Mouse (Mus musculus) c-Kit-positive CD71-positive TER-119-positive erythroid progenitor cells, embryonic 14.5 days (primary cell): ENCODE data around the gene Plpp3.

Experiments used
- DNase-seq: peaks from one replicate; pipeline ENCODE4 v3.0.0-alpha.2; 2013; ENCODE audit warnings: low spot score

Gene Plpp3

GRCm38 (mm10) chr4:105220849-105221248 is 63.7 kb downstream of the Plpp3 start:
- DNase-seq: no peak

GRCm38 (mm10) chr4:105221256-105221840 is 64.2 kb downstream of the Plpp3 start:
- DNase-seq: no peak

GRCm38 (mm10) chr4:105223101-105223924 is 66.2 kb downstream of the Plpp3 start:
- no peak for DNase-seq

GRCm38 (mm10) chr4:105223925-105224300 is 66.8 kb downstream of the Plpp3 start:
- no peak for DNase-seq

- DNase-seq: peak; percentile 6
Observed at GRCm38 (mm10) chr4:105225512-105225911, 68.4 kb downstream of the Plpp3 start.

GRCm38 (mm10) chr4:105226351-105226750 is 69.2 kb downstream of the Plpp3 start:
- DNase-seq: no peak

- DNase-seq: no peak
Observed at GRCm38 (mm10) chr4:105230127-105230526, 73.0 kb downstream of the Plpp3 start.

- no peak for DNase-seq
Observed at GRCm38 (mm10) chr4:105240233-105240632, 83.1 kb downstream of the Plpp3 start.

GRCm38 (mm10) chr4:105244931-105245330 is 87.8 kb downstream of the Plpp3 start:
- DNase-seq: no peak

- DNase-seq: no peak
Observed at GRCm38 (mm10) chr4:105245479-105245944, 88.4 kb downstream of the Plpp3 start.

GRCm38 (mm10) chr4:105246331-105246730 is 89.2 kb downstream of the Plpp3 start:
- no peak for DNase-seq

GRCm38 (mm10) chr4:105248161-105248560 is 91.0 kb downstream of the Plpp3 start:
- DNase-seq: no peak

- no peak for DNase-seq
Observed at GRCm38 (mm10) chr4:105249283-105249682, 92.1 kb downstream of the Plpp3 start.

GRCm38 (mm10) chr4:105250946-105251345 is 93.8 kb downstream of the Plpp3 start:
- DNase-seq: no peak

- no peak for DNase-seq
Observed at GRCm38 (mm10) chr4:105252044-105252443, 94.9 kb downstream of the Plpp3 start.

GRCm38 (mm10) chr4:105252571-105253200 is 95.5 kb downstream of the Plpp3 start:
- no peak for DNase-seq

- no peak for DNase-seq
Observed at GRCm38 (mm10) chr4:105253453-105254341, 96.5 kb downstream of the Plpp3 start.

GRCm38 (mm10) chr4:105254365-105254764 is 97.2 kb downstream of the Plpp3 start:
- DNase-seq: no peak

- no peak for DNase-seq
Observed at GRCm38 (mm10) chr4:105255185-105255584, 98.0 kb downstream of the Plpp3 start.

- DNase-seq: no peak
Observed at GRCm38 (mm10) chr4:105257667-105258560, 100.8 kb downstream of the Plpp3 start.

GRCm38 (mm10) chr4:105260385-105260784 is 103.2 kb downstream of the Plpp3 start:
- DNase-seq: no peak
